Mouse (Mus musculus) cerebellum, postnatal 14 days (tissue): ENCODE data around the gene Clstn1.

Experiments
- DNase-seq, 2 experiments: peaks; one replicate each; pipeline ENCODE4 v3.0.0; 2021; ENCODE audit warnings: mixed read lengths in 2 of 2

Clstn1 gene

GRCm38 (mm10) chr4:149586044-149586782 lies at the start of gene Clstn1:
TSS of gene Clstn1 (plus strand) at chr4:149586468.
- DNase-seq: peak; percentile 87 to 88

GRCm38 (mm10) chr4:149539441-149539840 lies 46.8 kb upstream of the Clstn1 start:
- DNase-seq: no peak

GRCm38 (mm10) chr4:149541935-149542334 lies 44.3 kb upstream of the Clstn1 start:
- no peak for DNase-seq

- DNase-seq: no peak
These were observed 43.8 kb upstream of the Clstn1 start for GRCm38 (mm10) chr4:149542431-149542830.

GRCm38 (mm10) chr4:149542927-149543553 lies 43.2 kb upstream of the Clstn1 start:
- peak; percentile 93 to 97 for DNase-seq

GRCm38 (mm10) chr4:149544892-149545291 lies 41.4 kb upstream of the Clstn1 start:
- DNase-seq: peak in 1 of 2 experiments; percentile 55

- no peak for DNase-seq
These were observed 39.3 kb upstream of the Clstn1 start for GRCm38 (mm10) chr4:149546797-149547444.

- DNase-seq: no peak
These were observed 38.7 kb upstream of the Clstn1 start for GRCm38 (mm10) chr4:149547523-149547922.

GRCm38 (mm10) chr4:149549221-149549925 lies 36.9 kb upstream of the Clstn1 start:
- DNase-seq: peak; percentile 89 to 93

GRCm38 (mm10) chr4:149550866-149551265 lies 35.4 kb upstream of the Clstn1 start:
- DNase-seq: no peak

- DNase-seq: no peak
These were observed 34.6 kb upstream of the Clstn1 start for GRCm38 (mm10) chr4:149551696-149552095.

- no peak for DNase-seq
These were observed 32.4 kb upstream of the Clstn1 start for GRCm38 (mm10) chr4:149553834-149554233.

- DNase-seq: no peak
These were observed 30.2 kb upstream of the Clstn1 start for GRCm38 (mm10) chr4:149556111-149556510.

GRCm38 (mm10) chr4:149557905-149558304 lies 28.4 kb upstream of the Clstn1 start:
- DNase-seq: no peak

- no peak for DNase-seq
These were observed 27.9 kb upstream of the Clstn1 start for GRCm38 (mm10) chr4:149558389-149558788.

GRCm38 (mm10) chr4:149561392-149561791 lies 24.9 kb upstream of the Clstn1 start:
- DNase-seq: no peak

GRCm38 (mm10) chr4:149561986-149562904 lies 24.0 kb upstream of the Clstn1 start:
- peak; percentile 75 to 82 for DNase-seq

GRCm38 (mm10) chr4:149562905-149563347 lies 23.3 kb upstream of the Clstn1 start:
- DNase-seq: peak; percentile 77 to 82

GRCm38 (mm10) chr4:149563941-149564361 lies 22.3 kb upstream of the Clstn1 start:
- DNase-seq: peak; percentile 47 to 49

GRCm38 (mm10) chr4:149564452-149565407 lies 21.5 kb upstream of the Clstn1 start:
- DNase-seq: peak; percentile 93 to 96
